Mouse (Mus musculus) kidney, postnatal 0 days (tissue): Measurements from ENCODE around the gene Acsbg1. TPM values are rescaled to one million over a fixed set of nuclear protein-coding genes. Genes with fewer than 3 reads are reported as not detected.
"Not testable (repeated sequence)": the region's sequence is repeated elsewhere in the genome, so short reads cannot be mapped to it uniquely, and the experiment has no call there.

ENCODE experiments used
- ATAC-seq: fragments of 200-750 bp; cut with Nextera tagmentation; replicated peaks from 2 replicates; pipeline ENCODE4 v1.8.0; 2017; ENCODE audit warnings: low read depth, moderate number of reproducible peaks, moderate TSS enrichment, moderate library complexity; ENCODE audit not compliant: low FRiP score
- DNase-seq: peaks from one replicate; pipeline ENCODE4 v3.0.0-alpha.2; 2016; ENCODE audit warnings: low spot score
- H3K27ac ChIP-seq: fragments of 300-500 bp; sonication (generic); 2 replicates; pipeline ENCODE4 v1.5.1; 2014; ENCODE audit warnings: mild to moderate bottlenecking
- H3K27me3 ChIP-seq: fragments of 300-500 bp; sonication (generic); 2 replicates; pipeline ENCODE4 v1.6.1; 2014; ENCODE audit warnings: low read length, mixed read lengths; ENCODE audit not compliant: insufficient read depth
- H3K36me3 ChIP-seq: fragments of 300-500 bp; sonication (generic); 2 replicates; pipeline ENCODE4 v1.6.1; 2014; ENCODE audit warnings: low read length, mixed read lengths; ENCODE audit not compliant: insufficient read depth
- H3K4me1 ChIP-seq: fragments of 300-500 bp; sonication (generic); replicated peaks from 2 replicates; pipeline ENCODE4 v1.6.1; 2014; ENCODE audit warnings: antibody characterized with exemption, low read length, mixed read lengths; ENCODE audit not compliant: insufficient read depth
- H3K4me2 ChIP-seq: fragments of 300-500 bp; sonication (generic); 2 replicates; pipeline ENCODE4 v1.6.1; 2014; ENCODE audit warnings: mild to moderate bottlenecking, low read length, moderate library complexity, mixed read lengths
- H3K4me3 ChIP-seq: fragments of 300-500 bp; sonication (generic); replicated peaks from 2 replicates; pipeline ENCODE4 v1.5.1; 2014; ENCODE audit warnings: low read depth, low read length
- H3K9ac ChIP-seq: fragments of 300-500 bp; sonication (generic); 2 replicates; pipeline ENCODE4 v1.6.1; 2014; ENCODE audit warnings: low read depth, low read length
- H3K9me3 ChIP-seq: fragments of 300-500 bp; sonication (generic); replicated peaks from 2 replicates; pipeline ENCODE4 v1.6.1; 2016; ENCODE audit warnings: low read length, inconsistent platforms, mixed read lengths
- CTCF ChIP-seq: IDR thresholded peaks from 2 replicates; pipeline ENCODE4 v1.5.1; 2016; ENCODE audit warnings: antibody characterized with exemption, low read depth, mild to moderate bottlenecking, moderate library complexity
- WGBS: fragments of 180-500 bp; shearing (Covaris S2); extraction: QIAGEN DNeasy Blood & Tissue Kit; methylation state at CpG from one replicate; pipeline ENCODE4 v1.1.7; 2014; 5-methylcytosine and 5-hydroxymethylcytosine counted together
- polyA plus RNA-seq: library from polyadenylated mRNA; unstranded; fragments of >200 nt; fragmentation: Nextera tagmentation; extraction: Ambion mirVana; gene quantifications from 2 replicates; pipeline ENCODE4 v1.2.1, GENCODE M21; 2015

Gene Acsbg1
- polyA plus RNA-seq, 1 experiment from 2014 or later, result 1.4 TPM

- Histone ChIP-seq H3K9me3 (no peaks in the 10 kb centered on the region), H3K9ac (peak within 1 kb of the TSS; percentile 85), H3K4me1 (peaks cover 10% of the 10 kb centered on the region), H3K27ac (peak within 1 kb of the TSS; percentile 47), H3K4me3 (peak within 1 kb of the TSS; percentile 91), H3K36me3 (0 out of 2 replicates have a peak, but pooled peaks cover 7% of the 10 kb centered on the region), H3K27me3 (no peaks in the 10 kb centered on the region), H3K4me2 (peak within 1 kb of the TSS; percentile 97)
- no peak for TF ChIP-seq CTCF
- WGBS, result under 1% methylated on average over 64 of the region's 73 CpGs
- DNase-seq, result peak; percentile 99
- ATAC-seq, result peak; percentile 100
Measured at GRCm38 (mm10) chr9:54586199-54587061, 75.2 kb downstream of the Acsbg1 start, which contains the start of gene Idh3a. TSS of gene Idh3a (plus strand) at chr9:54586334.

- peak overlapping the region; percentile 91 for H3K4me3 ChIP-seq
- DNase-seq (no peak), ATAC-seq (peak; percentile 2; the same call in 1 of the 2 replicates)
- peak overlapping the region; percentile 97 for H3K4me2 ChIP-seq
- 34% methylated on average over 5 of the region's 5 CpGs for WGBS
- H3K9ac ChIP-seq, result no peak overlapping the region
- H3K4me1 ChIP-seq, result peaks cover 10% of the 10 kb centered on the region
- no peak overlapping the region for H3K27ac ChIP-seq
- H3K36me3 ChIP-seq, result 0 out of 2 replicates have a peak, but pooled peaks cover 7% of the 10 kb centered on the region
- H3K27me3 ChIP-seq, result no peaks in the 10 kb centered on the region
- no peaks in the 10 kb centered on the region for H3K9me3 ChIP-seq
- TF ChIP-seq CTCF, result no peak
Measured at GRCm38 (mm10) chr9:54585839-54586198, 75.9 kb downstream of the Acsbg1 start.

- not testable (repeated sequence) for H3K36me3 ChIP-seq, H3K27me3 ChIP-seq, H3K4me1 ChIP-seq, H3K27ac ChIP-seq, H3K4me3 ChIP-seq, ATAC-seq, DNase-seq, H3K9me3 ChIP-seq, H3K9ac ChIP-seq, H3K4me2 ChIP-seq
- 85% methylated on average over 2 of the region's 2 CpGs for WGBS
Measured at GRCm38 (mm10) chr9:54584127-54584526, 77.5 kb downstream of the Acsbg1 start.

GRCm38 (mm10) chr9:54583712-54584111, 78.0 kb downstream of the Acsbg1 start:
- ATAC-seq (no peak), DNase-seq (no peak)
- 55% methylated on average over 1 of the region's 1 CpGs for WGBS
- H3K4me2 ChIP-seq, result no peak overlapping the region
- H3K4me1 ChIP-seq, result peaks cover 10% of the 10 kb centered on the region
- no peak overlapping the region for H3K9ac ChIP-seq
- H3K27ac ChIP-seq, result no peak overlapping the region
- no peak for TF ChIP-seq CTCF
- no peaks in the 10 kb centered on the region for H3K27me3 ChIP-seq
- no peaks in the 10 kb centered on the region for H3K36me3 ChIP-seq
- H3K4me3 ChIP-seq, result no peak overlapping the region
- H3K9me3 ChIP-seq, result 0 out of 2 replicates have a peak, but pooled peaks cover 3% of the 10 kb centered on the region

GRCm38 (mm10) chr9:54571130-54571839, 90.4 kb downstream of the Acsbg1 start:
- Histone ChIP-seq H3K36me3 (no peaks in the 10 kb centered on the region), H3K4me1 (no peaks in the 10 kb centered on the region), H3K27ac (no peak overlapping the region), H3K4me3 (no peak overlapping the region), H3K9me3 (no peaks in the 10 kb centered on the region), H3K9ac (no peak overlapping the region), H3K27me3 (no peaks in the 10 kb centered on the region), H3K4me2 (no peak overlapping the region)
- DNase-seq (no peak), ATAC-seq (no peak)
- 40% methylated on average over 9 of the region's 9 CpGs for WGBS
- TF ChIP-seq CTCF, result no peak

GRCm38 (mm10) chr9:54568732-54569131, 92.9 kb downstream of the Acsbg1 start:
- DNase-seq, result peak; percentile 69
- Histone ChIP-seq H3K27ac (no peak overlapping the region), H3K9ac (no peak overlapping the region), H3K4me1 (no peaks in the 10 kb centered on the region), H3K27me3 (no peaks in the 10 kb centered on the region), H3K4me2 (no peak overlapping the region), H3K4me3 (no peak overlapping the region), H3K9me3 (no peaks in the 10 kb centered on the region), H3K36me3 (no peaks in the 10 kb centered on the region)
- 45% methylated on average over 2 of the region's 2 CpGs for WGBS
- ATAC-seq, result no peak
- no peak for TF ChIP-seq CTCF
